Mouse (Mus musculus): ENCODE data around the gene Smarca5.

- TF ChIP-seq CTCF (IDR thresholded peaks at IDR 0.05; ENCODE audit: control insufficient read depth, insufficient read depth, insufficient read length) (peak; percentile 36), USF1 (IDR thresholded peaks at IDR 0.05; ENCODE audit: low read depth) (no peak), CEBPB (IDR thresholded peaks at IDR 0.05; ENCODE audit: low read depth) (no peak)
These were observed 51.2 kb downstream of the Smarca5 start for GRCm38 (mm10) chr8:80688141-80688540.
